Mouse (Mus musculus) frontal cortex, adult (tissue): ENCODE data around the gene Sptan1.

Experiments used
- ATAC-seq: cut with Nextera tagmentation; 2 replicates; pipeline ENCODE4 v1.9.2; 2017; ENCODE audit warnings: mild to moderate bottlenecking, moderate library complexity, mixed read lengths; ENCODE audit not compliant: low TSS enrichment

Gene Sptan1

GRCm38 (mm10) chr2:29965250-29965843 lies at the start of gene Sptan1:
Gene Sptan1, plus strand, starts transcription at chr2:29965560.
- peak; percentile 90 for ATAC-seq

GRCm38 (mm10) chr2:29917621-29918020 lies 47.7 kb upstream of the Sptan1 start:
- no peak for ATAC-seq

DNA sequence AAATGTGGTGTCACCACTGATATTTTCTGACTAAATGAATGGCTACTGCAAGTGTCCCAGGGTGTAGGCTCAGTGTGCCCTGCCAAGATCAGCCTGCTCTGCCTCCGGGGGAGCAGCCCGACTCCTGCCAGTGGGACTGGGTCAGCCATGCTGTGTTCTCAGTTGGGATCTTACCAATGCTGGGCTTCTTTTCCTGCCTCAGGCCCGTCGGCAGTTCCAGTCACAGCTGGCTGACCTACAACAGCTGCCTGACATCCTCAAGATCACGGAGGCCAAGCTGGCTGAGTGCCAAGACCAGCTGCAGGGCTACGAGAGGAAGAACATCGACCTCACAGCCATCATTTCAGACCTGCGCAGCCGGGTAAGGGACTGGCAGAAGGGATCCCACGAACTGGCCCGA lies 43.3 kb upstream of the Sptan1 start:
- ATAC-seq, result no peak

- no peak for ATAC-seq
These were observed 38.8 kb upstream of the Sptan1 start for GRCm38 (mm10) chr2:29926542-29926941.

- no peak for ATAC-seq
These were observed 34.9 kb upstream of the Sptan1 start for GRCm38 (mm10) chr2:29930506-29930905.

DNA sequence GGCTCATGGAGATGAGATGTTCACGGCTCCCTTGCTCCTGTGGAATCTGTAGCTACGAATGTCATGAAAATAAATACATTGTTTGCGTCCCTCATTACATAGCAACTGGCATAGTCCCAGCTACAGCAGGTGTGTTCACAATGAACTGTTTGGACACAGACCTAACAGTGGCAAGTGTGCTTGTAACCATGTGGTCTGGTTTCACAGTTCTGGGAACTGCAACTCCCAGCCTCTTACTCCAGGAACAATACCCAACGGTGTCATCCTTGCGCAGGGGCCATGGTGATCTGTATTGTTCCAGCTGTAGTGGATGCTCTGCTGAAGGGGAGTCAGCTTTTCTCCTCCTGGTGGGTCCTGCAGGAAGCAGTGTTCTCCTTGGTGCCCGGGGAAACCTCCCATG lies 34.2 kb upstream of the Sptan1 start:
- ATAC-seq, result no peak

- ATAC-seq, result peak; percentile 99
These were observed 30.3 kb upstream of the Sptan1 start, which contains the start of gene Gle1 for GRCm38 (mm10) chr2:29934906-29935599. Gene Gle1, plus strand, starts transcription at chr2:29935426.

DNA sequence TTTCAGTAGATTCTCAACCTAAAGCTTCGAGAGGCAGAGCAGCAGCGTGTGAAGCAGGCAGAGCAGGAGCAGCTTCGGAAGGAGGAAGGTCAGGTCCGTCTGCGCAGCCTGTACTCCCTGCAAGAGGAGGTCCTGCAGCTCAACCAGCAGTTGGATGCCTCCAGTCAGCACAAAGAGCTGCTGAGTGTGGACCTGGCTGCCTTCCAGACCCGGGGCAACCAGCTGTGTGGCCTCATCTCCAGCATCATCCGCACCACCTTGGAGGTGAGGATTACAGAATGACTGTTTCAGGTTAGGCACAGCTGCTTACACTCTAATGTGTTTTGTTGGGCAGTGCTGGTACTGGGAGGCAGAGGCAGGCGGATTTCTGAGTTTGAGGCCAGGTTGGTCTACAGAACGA lies 25.3 kb upstream of the Sptan1 start:
- ATAC-seq, result no peak

- no peak for ATAC-seq
These were observed 24.5 kb upstream of the Sptan1 start for GRCm38 (mm10) chr2:29940826-29941225.

GRCm38 (mm10) chr2:29944723-29945122 lies 20.6 kb upstream of the Sptan1 start:
- no peak for ATAC-seq

GRCm38 (mm10) chr2:29948896-29949295 lies 16.5 kb upstream of the Sptan1 start:
- no peak for ATAC-seq

DNA sequence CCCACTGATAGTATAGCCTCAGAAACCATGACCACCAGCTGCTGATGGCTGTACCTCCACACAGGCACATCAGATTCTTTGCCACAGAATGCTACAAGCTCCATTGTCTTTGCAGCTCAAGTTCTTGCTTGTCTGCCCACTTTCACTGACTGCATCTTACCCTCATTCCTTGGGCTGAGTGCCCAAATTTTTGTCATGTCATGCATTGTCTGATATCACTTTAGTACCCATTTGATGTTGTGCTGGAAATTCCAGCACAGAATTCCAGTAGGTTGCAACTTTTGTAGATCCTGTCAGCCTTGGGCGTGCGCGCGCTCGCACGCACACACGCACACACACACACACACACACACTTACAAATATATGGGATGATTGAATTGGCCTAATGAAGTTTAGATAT lies 4.1 kb upstream of the Sptan1 start:
- ATAC-seq, result no peak

DNA sequence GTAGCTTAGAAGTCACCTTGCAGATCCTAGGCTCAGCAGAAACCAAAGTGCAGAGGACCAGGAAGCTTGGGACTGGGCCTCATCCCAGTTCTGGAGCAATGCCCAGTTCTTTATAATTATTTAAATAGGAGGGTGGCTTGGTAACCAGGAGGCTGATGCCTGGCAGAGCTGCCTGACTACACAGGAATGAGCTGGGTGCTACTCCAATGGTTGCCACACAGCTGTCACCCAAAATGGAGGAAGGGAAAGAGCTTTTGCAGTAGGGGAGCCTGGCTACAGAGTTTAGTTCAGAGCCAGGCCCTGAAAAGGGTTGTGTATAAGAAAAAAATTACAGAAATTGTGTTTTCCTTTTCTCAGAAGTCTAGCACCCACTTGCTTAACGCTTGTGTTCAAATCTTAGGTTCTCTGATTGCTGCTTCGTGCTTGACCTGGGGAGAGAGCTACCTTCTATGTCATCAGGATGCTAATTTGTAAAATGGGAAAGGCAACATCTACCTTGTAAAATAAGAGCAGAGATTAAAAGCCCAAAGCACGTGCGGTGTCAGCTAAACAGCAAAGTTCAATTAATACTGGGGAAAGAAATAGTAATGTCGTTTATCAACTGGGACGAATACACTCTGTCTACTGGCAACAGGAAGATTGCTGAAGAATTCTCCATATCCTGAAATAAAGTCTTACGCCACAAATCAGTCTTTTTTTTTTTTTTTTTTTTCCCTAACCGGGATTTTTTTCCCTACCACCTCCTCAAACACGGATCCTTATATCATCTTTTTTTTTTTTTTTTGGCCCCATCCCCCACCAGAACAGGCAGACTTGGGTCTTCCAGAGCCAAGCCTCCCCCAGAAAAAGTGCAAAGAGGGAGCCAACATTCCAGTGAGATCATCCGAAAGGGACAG lies 758 bp upstream of the Sptan1 start:
- ATAC-seq, result no peak; the same call in 1 of the 2 replicates

DNA sequence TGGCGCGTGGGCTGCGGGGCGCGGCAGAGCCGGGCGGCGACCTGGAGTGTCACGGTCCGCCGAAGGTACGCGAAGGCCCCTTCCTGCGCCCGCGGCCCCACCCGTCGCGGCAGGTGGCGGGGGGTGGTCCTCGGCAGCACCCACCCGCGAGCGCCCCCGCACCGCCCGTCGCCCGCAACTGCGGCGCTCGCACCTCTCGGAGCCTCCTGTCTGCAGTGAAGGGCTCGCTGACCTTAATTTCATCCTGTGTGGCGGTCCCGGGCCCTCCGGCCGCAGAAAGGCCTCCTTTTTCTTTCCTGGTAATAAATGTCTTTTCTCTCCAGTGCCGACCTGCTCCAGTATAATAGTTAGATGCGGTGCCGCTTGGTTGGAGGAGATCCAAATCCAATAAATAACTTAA lies 546 bp downstream of the Sptan1 start:
- peak; percentile 24; the same call in 1 of the 2 replicates for ATAC-seq

DNA sequence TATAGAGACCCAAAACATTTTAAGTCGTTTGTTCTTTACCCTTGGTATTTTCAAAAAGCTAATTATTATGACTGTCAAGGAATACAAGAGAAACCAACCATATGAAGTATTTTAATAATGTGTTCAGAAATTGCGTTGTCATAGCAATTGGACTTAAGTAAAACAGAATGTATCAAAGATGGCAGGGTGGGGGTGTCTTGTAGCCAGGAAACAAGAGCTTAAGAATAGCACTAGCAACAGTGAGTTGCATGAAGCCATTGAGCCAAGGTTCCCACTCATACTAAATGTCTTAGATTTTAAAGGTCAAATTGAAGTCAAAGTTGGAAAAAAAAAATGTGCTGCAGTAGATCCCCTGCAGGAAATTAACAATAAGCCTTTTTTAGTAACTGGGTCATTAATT lies 1.5 kb downstream of the Sptan1 start:
- ATAC-seq, result no peak

- ATAC-seq, result no peak
These were observed 2.4 kb downstream of the Sptan1 start for GRCm38 (mm10) chr2:29967768-29968167.

DNA sequence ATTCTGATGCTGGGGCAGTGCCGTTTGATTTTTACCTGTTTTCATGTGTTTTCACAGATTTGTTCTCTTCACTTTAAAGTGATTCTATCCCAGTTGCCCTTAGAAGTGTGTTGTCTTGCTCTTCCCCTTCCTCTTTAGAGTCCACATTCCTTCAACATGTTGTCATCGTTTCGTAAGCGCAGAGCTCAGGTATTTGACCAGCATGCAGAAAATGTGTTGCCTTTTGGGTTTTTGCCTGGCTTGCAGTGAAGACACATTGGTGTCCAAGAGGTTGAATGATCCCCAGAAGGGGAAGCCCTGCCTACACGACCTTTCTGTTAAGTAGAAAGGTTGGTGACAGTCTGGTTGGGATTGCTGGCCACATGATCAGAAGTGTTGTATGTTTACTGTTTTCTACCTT lies 3.3 kb downstream of the Sptan1 start:
- ATAC-seq, result no peak

GRCm38 (mm10) chr2:29971838-29972635 lies 6.7 kb downstream of the Sptan1 start:
- ATAC-seq, result peak; percentile 22; the same call in 1 of the 2 replicates

DNA sequence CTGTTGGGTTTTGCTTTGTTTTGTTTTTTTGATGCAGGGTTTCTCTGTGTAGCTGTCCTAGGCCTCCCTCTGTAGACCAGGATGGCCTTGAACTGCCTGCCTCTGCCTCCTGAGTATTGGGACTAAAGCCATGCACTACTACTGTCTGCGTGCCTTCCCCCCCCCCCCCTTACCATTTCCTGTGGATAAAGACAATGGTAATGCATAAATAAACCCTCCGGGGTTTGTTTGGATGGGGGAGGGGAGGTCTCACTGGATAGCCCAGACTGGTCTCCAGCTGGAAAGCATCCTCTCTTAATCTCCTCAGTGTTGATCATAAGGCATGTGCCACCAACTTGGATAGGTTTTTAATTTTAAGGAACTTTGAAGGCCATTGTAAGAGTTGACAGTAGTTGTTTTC lies 8.2 kb downstream of the Sptan1 start:
- ATAC-seq, result no peak

DNA sequence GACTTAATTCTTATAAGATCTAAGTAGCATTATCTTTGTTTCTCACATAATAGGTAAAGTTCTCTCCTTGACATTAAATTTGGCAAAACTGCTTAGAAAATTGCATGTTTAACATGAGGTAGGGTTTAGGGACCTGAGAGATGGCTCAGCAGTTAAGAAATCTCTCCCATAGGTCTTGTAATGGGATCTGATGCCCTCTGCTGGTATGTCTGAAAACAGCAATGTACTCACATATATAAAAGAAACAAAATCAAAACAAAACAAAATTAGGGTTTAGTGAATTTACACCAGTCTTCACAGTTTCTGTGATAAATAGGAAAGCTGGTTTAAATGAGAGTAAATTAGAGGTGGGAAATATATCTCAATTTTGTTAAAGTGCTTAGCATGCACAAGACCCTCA lies 11.9 kb downstream of the Sptan1 start:
- ATAC-seq, result no peak

DNA sequence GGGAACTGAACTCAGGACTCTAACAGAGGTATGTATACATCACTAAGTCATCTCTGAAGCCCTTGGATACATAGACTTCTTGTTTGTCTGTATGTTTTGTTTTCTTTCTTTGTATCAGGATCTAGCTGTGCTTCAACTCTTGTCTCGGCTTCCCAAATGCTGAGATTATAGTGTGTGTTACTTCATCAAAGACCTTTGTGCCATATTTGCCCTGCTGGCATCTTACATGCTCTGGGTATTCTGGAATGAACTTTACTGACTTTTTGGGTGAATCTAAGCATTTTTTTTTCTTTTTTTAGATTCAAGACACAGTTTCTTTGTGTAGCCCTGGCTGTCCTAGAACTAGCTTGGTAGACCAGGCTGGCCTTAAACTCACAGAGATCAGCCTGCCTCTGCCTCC lies 15.3 kb downstream of the Sptan1 start:
- no peak for ATAC-seq

DNA sequence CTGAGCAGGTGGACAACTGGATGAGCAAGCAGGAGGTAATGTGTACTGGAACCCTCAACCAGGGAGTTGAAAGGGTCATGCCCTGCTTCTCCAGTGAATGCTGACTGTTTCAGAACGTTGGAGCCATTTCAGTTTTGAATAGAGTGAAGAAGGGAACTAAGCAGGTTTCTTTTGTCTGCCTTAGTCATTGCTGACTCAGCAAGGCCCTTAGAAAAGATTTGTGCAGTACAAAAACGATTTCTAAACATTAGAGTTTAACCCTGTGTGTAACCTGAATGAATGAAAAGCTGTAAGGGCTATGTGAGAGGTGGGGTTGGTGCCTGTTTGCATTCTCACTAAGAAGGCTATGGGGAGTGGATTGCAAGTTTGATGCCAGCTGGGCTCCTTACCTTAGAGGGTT lies 26.6 kb downstream of the Sptan1 start:
- no peak for ATAC-seq
